Mouse (Mus musculus): ENCODE measurements at regions not wholly inside any gene's neighbourhood (a gene's known extent, or its start where the extent isn't known, plus 50 kb on each side); places are given as distances from the start of the nearest gene placed in this dataset.

- no peaks in the 10 kb centered on the region for H3K9me3 ChIP-seq
- H3K27me3 ChIP-seq (replicated peaks), result no peaks in the 10 kb centered on the region
Observed at GRCm38 (mm10) chr3:49842119-49842518, 85.0 kb upstream of the Pcdh18 start.

DNA sequence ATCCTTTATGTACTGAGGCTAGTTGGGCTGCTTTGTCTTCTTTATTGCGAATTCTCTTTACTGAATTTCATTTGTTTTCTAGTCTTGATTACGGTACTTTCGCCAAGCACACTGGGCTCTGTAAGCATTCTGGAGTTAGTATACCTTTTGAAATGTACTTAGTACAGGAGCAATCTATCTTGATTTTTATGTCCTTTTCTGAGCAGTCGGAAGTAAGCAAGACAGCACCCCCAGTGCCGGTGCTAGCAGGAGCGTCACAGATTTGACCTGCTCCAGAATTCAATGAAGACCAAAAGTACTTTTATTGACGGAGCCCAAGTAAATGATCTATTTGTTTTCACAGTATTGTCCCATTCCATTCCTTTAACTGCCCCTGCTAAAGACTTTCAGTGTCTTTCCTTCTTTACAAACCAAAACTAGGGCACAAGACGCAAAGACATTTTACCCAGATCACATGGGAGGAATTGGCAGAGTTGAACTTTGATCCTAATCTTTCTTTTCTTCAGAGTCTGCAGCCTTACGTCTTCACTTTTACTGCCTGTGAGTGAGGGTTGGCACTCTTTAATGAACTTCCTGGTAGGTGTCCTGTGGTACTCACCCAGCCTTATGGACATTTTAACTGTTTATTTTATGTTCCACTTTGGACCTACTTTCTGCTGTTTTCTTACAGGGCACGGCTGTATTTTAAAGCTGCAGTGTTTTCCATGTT lies 83.5 kb upstream of the Pcdh18 start:
- no peaks in the 10 kb centered on the region for H3K36me3 ChIP-seq
- H3K4me2 ChIP-seq, result no peak overlapping the region
- WGBS, result 67% methylated on average over 10 of the region's 10 CpGs
- H3K27me3 ChIP-seq (replicated peaks), result no peaks in the 10 kb centered on the region
- no peak overlapping the region for H3K9ac ChIP-seq
- no peaks in the 10 kb centered on the region; the same call in 1 of the 2 replicates for H3K4me1 ChIP-seq
- H3K9me3 ChIP-seq, result no peaks in the 10 kb centered on the region
- no peak for ATAC-seq (ENCODE audit: insufficient read depth, low FRiP score, low read depth)
- H3K27ac ChIP-seq, result no peak overlapping the region
- no peak overlapping the region for H3K4me3 ChIP-seq (replicated peaks)

More at GRCm38 (mm10) chr3:49842119-49842518, 85.0 kb upstream of the Pcdh18 start:
- Histone ChIP-seq H3K4me1 (no peaks in the 10 kb centered on the region; the same call in 1 of the 2 replicates), H3K27ac (no peak overlapping the region), H3K9ac (no peak overlapping the region), H3K4me2 (no peak overlapping the region), H3K4me3 (replicated peaks) (no peak overlapping the region), H3K36me3 (no peaks in the 10 kb centered on the region)
- WGBS, result 42% methylated on average over 6 of the region's 6 CpGs
- no peak for ATAC-seq (ENCODE audit: insufficient read depth, low FRiP score, low read depth)

GRCm38 (mm10) chr3:49814401-49814800 lies 57.3 kb upstream of the Pcdh18 start:
- no peak for ATAC-seq (ENCODE audit: insufficient read depth, low FRiP score, low read depth)
- no peak overlapping the region for H3K27ac ChIP-seq
- no peak overlapping the region for H3K4me3 ChIP-seq (replicated peaks)
- H3K36me3 ChIP-seq, result no peaks in the 10 kb centered on the region
- no peaks in the 10 kb centered on the region for H3K4me1 ChIP-seq
- H3K4me2 ChIP-seq, result no peak overlapping the region
- H3K9me3 ChIP-seq, result no peaks in the 10 kb centered on the region
- no peaks in the 10 kb centered on the region for H3K27me3 ChIP-seq (replicated peaks)
- 59% methylated on average over 5 of the region's 5 CpGs for WGBS
- no peak overlapping the region for H3K9ac ChIP-seq

- no peak for ATAC-seq (ENCODE audit: insufficient read depth, low FRiP score, low read depth)
- H3K27me3 ChIP-seq (replicated peaks), result no peaks in the 10 kb centered on the region
- no peaks in the 10 kb centered on the region for H3K36me3 ChIP-seq
- no peak overlapping the region for H3K4me2 ChIP-seq
- H3K9me3 ChIP-seq, result no peaks in the 10 kb centered on the region
- H3K4me1 ChIP-seq, result 0 out of 2 replicates have a peak, but pooled peaks cover 4% of the 10 kb centered on the region
- H3K9ac ChIP-seq, result no peak overlapping the region
- H3K4me3 ChIP-seq (replicated peaks), result no peak overlapping the region
- WGBS, result 29% methylated on average over 5 of the region's 5 CpGs
- H3K27ac ChIP-seq, result peak overlapping the region; percentile 26; the same call in 1 of the 2 replicates
Observed at GRCm38 (mm10) chr3:49807721-49808120, 50.6 kb upstream of the Pcdh18 start.

DNA sequence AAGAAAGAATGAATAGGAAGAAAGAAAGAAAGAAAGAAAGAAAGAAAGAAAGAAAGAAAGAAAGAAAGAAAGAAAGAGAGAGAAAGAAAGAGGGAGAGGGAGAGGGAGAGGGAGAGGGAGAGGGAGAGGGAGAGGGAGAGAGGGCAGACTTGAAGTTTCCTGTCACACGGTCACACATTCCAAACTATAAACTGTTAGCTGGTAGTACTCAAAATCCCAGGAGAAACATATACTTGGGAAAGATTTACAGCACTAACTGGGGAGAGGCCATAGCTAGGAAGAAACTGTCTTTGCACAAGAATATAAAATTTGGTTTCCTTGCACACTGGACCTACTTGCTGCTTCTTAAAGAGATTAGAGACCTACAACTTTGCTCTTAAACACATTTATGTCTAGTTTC lies 50.2 kb upstream of the Pcdh18 start:
- WGBS, result 48% methylated on average over 1 of the region's 1 CpGs

More for the DNA sequence above, 50.2 kb upstream of the Pcdh18 start:
- ATAC-seq (ENCODE audit: insufficient read depth, low FRiP score, low read depth), result no peak
- 0 out of 2 replicates have a peak, but pooled peaks cover 4% of the 10 kb centered on the region for H3K4me1 ChIP-seq
- no peaks in the 10 kb centered on the region for H3K36me3 ChIP-seq
- H3K27me3 ChIP-seq (replicated peaks), result no peaks in the 10 kb centered on the region
- no peak overlapping the region for H3K4me3 ChIP-seq (replicated peaks)
- H3K27ac ChIP-seq, result peak overlapping the region; percentile 26; the same call in 1 of the 2 replicates
- H3K9ac ChIP-seq, result no peak overlapping the region
- H3K4me2 ChIP-seq, result no peak overlapping the region
- H3K9me3 ChIP-seq, result no peaks in the 10 kb centered on the region

Data from stomach, embryonic 15.5 days (tissue).